Mouse (Mus musculus): ENCODE results near the gene 4933434E20Rik. TPM values are rescaled to one million over a fixed set of nuclear protein-coding genes. Genes with fewer than 3 reads are reported as not detected.

Gene 4933434E20Rik
- polyA plus RNA-seq, 1 experiment from 2014 or later, result 211 TPM

- Histone ChIP-seq H3K9ac (ENCODE audit: low read length) (peak within 1 kb of the TSS; percentile 93), H3K4me3 (ENCODE audit: low read depth, low read length) (peak within 1 kb of the TSS; percentile 90), H3K27ac (ENCODE audit: low read depth, low read length) (peak within 1 kb of the TSS; percentile 89), H3K4me2 (ENCODE audit: low read depth, low read length, severe bottlenecking) (peak within 1 kb of the TSS; percentile 76), H3K9me3 (ENCODE audit: control insufficient read depth, low read length) (no peaks in the 10 kb centered on the region), H3K4me1 (replicated peaks; ENCODE audit: control insufficient read depth, insufficient read depth, low read length) (peaks cover 3% of the 10 kb centered on the region; the same call in 1 of the 2 replicates), H3K27me3 (ENCODE audit: control insufficient read depth, insufficient read depth, low read length) (no peaks in the 10 kb centered on the region), H3K36me3 (ENCODE audit: control insufficient read depth, insufficient read depth, low read length) (peaks cover 2% of the 10 kb centered on the region; the same call in 1 of the 2 replicates)
- ATAC-seq (replicated peaks; ENCODE audit: low FRiP score), result peak; percentile 95
- peak; percentile 100 for DNase-seq (ENCODE audit: low spot score)
- WGBS, result under 1% methylated on average over 65 of the region's 81 CpGs
These were observed 1.2 kb downstream of the 4933434E20Rik start, which contains the start of gene Ubap2l for GRCm38 (mm10) chr3:90052351-90053241. Ubap2l (minus strand) TSS chr3:90052628.

DNA sequence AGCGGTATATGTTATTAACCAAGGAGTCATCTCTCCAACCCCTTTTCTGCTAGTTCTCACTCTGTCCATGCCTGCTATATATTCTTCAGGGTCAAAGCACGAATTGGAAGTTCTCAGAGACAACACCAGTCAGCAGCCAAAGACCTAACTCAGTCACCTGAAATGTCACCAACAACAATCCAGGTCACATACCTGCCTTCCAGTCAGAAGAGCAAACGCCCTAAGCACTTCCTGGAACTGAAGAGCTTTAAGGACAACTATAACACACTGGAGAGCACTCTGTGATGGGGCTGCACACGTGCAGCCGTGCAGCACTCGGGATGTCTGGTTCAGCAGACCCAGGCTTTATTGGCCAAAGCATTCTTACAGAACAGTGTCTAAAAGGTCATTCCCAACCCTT, 10.1 kb downstream of the 4933434E20Rik start:
- Histone ChIP-seq H3K27me3 (ENCODE audit: control insufficient read depth, insufficient read depth, low read length) (no peaks in the 10 kb centered on the region), H3K9me3 (ENCODE audit: control insufficient read depth, low read length) (no peaks in the 10 kb centered on the region), H3K4me2 (ENCODE audit: low read depth, low read length, severe bottlenecking) (no peak overlapping the region), H3K4me3 (ENCODE audit: low read depth, low read length) (no peak overlapping the region), H3K27ac (ENCODE audit: low read depth, low read length) (no peak overlapping the region), H3K4me1 (replicated peaks; ENCODE audit: control insufficient read depth, insufficient read depth, low read length) (no peaks in the 10 kb centered on the region), H3K36me3 (ENCODE audit: control insufficient read depth, insufficient read depth, low read length) (peaks cover 2% of the 10 kb centered on the region; the same call in 1 of the 2 replicates), H3K9ac (ENCODE audit: low read length) (no peak overlapping the region)
- ATAC-seq (replicated peaks; ENCODE audit: low FRiP score) (no peak), DNase-seq (ENCODE audit: low spot score) (no peak)
- 94% methylated on average over 6 of the region's 6 CpGs for WGBS

- WGBS, result 68% methylated on average over 2 of the region's 2 CpGs
- H3K9ac ChIP-seq (ENCODE audit: low read length), result no peak overlapping the region
- ATAC-seq (replicated peaks; ENCODE audit: low FRiP score), result no peak
- H3K27me3 ChIP-seq (ENCODE audit: control insufficient read depth, insufficient read depth, low read length), result no peaks in the 10 kb centered on the region
- DNase-seq (ENCODE audit: low spot score), result no peak
- no peak overlapping the region for H3K27ac ChIP-seq (ENCODE audit: low read depth, low read length)
- H3K4me3 ChIP-seq (ENCODE audit: low read depth, low read length), result no peak overlapping the region
- H3K9me3 ChIP-seq (ENCODE audit: control insufficient read depth, low read length), result no peaks in the 10 kb centered on the region
- no peaks in the 10 kb centered on the region for H3K4me1 ChIP-seq (replicated peaks; ENCODE audit: control insufficient read depth, insufficient read depth, low read length)
- H3K4me2 ChIP-seq (ENCODE audit: low read depth, low read length, severe bottlenecking), result no peak overlapping the region
- no peaks in the 10 kb centered on the region; the same call in 1 of the 2 replicates for H3K36me3 ChIP-seq (ENCODE audit: control insufficient read depth, insufficient read depth, low read length)
These were observed 11.1 kb downstream of the 4933434E20Rik start for GRCm38 (mm10) chr3:90062539-90062938.

GRCm38 (mm10) chr3:90064383-90064782, 12.9 kb downstream of the 4933434E20Rik start:
- Histone ChIP-seq H3K27ac (ENCODE audit: low read depth, low read length) (no peak overlapping the region), H3K9ac (ENCODE audit: low read length) (no peak overlapping the region), H3K36me3 (ENCODE audit: control insufficient read depth, insufficient read depth, low read length) (no peaks in the 10 kb centered on the region; the same call in 1 of the 2 replicates), H3K4me2 (ENCODE audit: low read depth, low read length, severe bottlenecking) (no peak overlapping the region), H3K9me3 (ENCODE audit: control insufficient read depth, low read length) (no peaks in the 10 kb centered on the region), H3K4me3 (ENCODE audit: low read depth, low read length) (no peak overlapping the region), H3K4me1 (replicated peaks; ENCODE audit: control insufficient read depth, insufficient read depth, low read length) (no peaks in the 10 kb centered on the region), H3K27me3 (ENCODE audit: control insufficient read depth, insufficient read depth, low read length) (no peaks in the 10 kb centered on the region)
- DNase-seq (ENCODE audit: low spot score) (no peak), ATAC-seq (replicated peaks; ENCODE audit: low FRiP score) (no peak)
- 79% methylated on average over 3 of the region's 3 CpGs for WGBS

DNA sequence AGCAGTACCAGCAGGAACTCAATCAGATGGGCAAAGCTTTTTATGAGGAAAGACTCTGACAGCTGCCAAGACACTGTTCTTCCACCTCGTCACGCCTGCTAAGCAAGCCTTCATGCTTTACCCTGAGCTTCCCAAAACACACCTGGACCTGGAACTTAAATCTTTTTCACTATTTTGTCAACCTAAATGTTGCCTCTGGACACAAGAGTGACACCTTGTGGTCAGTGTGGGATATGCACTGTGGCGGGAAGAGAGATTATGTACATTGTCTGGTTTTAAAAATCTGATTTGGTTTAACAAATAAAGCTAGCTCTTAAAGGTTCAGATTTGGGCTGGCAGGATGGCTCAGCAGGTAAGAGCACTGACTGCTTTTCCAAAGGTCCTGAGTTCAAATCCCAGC, 14.1 kb downstream of the 4933434E20Rik start:
- peak; percentile 67 for DNase-seq (ENCODE audit: low spot score)
- H3K4me3 ChIP-seq (ENCODE audit: low read depth, low read length), result no peak overlapping the region
- no peaks in the 10 kb centered on the region for H3K9me3 ChIP-seq (ENCODE audit: control insufficient read depth, low read length)
- H3K27me3 ChIP-seq (ENCODE audit: control insufficient read depth, insufficient read depth, low read length), result no peaks in the 10 kb centered on the region
- WGBS, result 63% methylated on average over 3 of the region's 3 CpGs
- no peak for ATAC-seq (replicated peaks; ENCODE audit: low FRiP score)
- no peak overlapping the region for H3K27ac ChIP-seq (ENCODE audit: low read depth, low read length)
- H3K36me3 ChIP-seq (ENCODE audit: control insufficient read depth, insufficient read depth, low read length), result no peaks in the 10 kb centered on the region; the same call in 1 of the 2 replicates
- no peaks in the 10 kb centered on the region for H3K4me1 ChIP-seq (replicated peaks; ENCODE audit: control insufficient read depth, insufficient read depth, low read length)
- no peak overlapping the region for H3K4me2 ChIP-seq (ENCODE audit: low read depth, low read length, severe bottlenecking)
- no peak overlapping the region for H3K9ac ChIP-seq (ENCODE audit: low read length)

GRCm38 (mm10) chr3:90067851-90068250, 16.4 kb downstream of the 4933434E20Rik start:
- ATAC-seq (replicated peaks; ENCODE audit: low FRiP score) (no peak), DNase-seq (ENCODE audit: low spot score) (no peak)
- H3K9ac ChIP-seq (ENCODE audit: low read length), result no peak overlapping the region
- no peaks in the 10 kb centered on the region for H3K27me3 ChIP-seq (ENCODE audit: control insufficient read depth, insufficient read depth, low read length)
- H3K4me1 ChIP-seq (replicated peaks; ENCODE audit: control insufficient read depth, insufficient read depth, low read length), result no peaks in the 10 kb centered on the region
- no peak overlapping the region for H3K4me3 ChIP-seq (ENCODE audit: low read depth, low read length)
- H3K27ac ChIP-seq (ENCODE audit: low read depth, low read length), result no peak overlapping the region
- no peaks in the 10 kb centered on the region for H3K9me3 ChIP-seq (ENCODE audit: control insufficient read depth, low read length)
- H3K4me2 ChIP-seq (ENCODE audit: low read depth, low read length, severe bottlenecking), result no peak overlapping the region
- 94% methylated on average over 4 of the region's 4 CpGs for WGBS
- H3K36me3 ChIP-seq (ENCODE audit: control insufficient read depth, insufficient read depth, low read length), result no peaks in the 10 kb centered on the region

- no peak for ATAC-seq (replicated peaks; ENCODE audit: low FRiP score)
These were observed 18.3 kb downstream of the 4933434E20Rik start for GRCm38 (mm10) chr3:90069688-90070087.

DNA sequence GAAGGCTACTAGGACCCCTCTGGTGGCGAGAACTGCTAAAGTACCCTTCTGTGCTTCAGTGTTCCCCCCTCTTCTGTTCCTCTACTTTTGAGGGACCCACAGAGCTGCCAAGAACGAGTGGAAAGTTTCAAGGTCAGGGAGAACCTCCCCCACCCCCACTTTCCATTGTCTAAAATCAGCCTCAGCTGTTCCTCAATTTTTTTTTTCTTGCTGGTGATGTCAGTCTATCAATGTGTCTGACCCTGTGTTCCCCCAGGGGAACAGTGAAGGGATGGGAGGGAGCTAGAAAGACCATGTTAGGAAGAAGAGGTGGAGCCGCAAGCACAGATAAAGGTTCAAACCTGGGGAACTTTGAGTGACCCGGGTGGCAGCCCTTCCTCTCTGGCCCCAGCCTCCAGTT, 20.9 kb downstream of the 4933434E20Rik start, which contains the start of gene Tpm3:
TSS of gene Tpm3 (plus strand) at position 356 of the 400 bp plus-strand sequence.
- Histone ChIP-seq H3K27me3 (ENCODE audit: control insufficient read depth, insufficient read depth, low read length) (no peaks in the 10 kb centered on the region), H3K4me1 (replicated peaks; ENCODE audit: control insufficient read depth, insufficient read depth, low read length) (peaks cover 4% of the 10 kb centered on the region), H3K27ac (ENCODE audit: low read depth, low read length) (no peak within 1 kb of the TSS), H3K4me3 (ENCODE audit: low read depth, low read length) (no peak within 1 kb of the TSS), H3K4me2 (ENCODE audit: low read depth, low read length, severe bottlenecking) (no peak within 1 kb of the TSS), H3K9me3 (ENCODE audit: control insufficient read depth, low read length) (no peaks in the 10 kb centered on the region), H3K36me3 (ENCODE audit: control insufficient read depth, insufficient read depth, low read length) (no peaks in the 10 kb centered on the region), H3K9ac (ENCODE audit: low read length) (no peak within 1 kb of the TSS)
- 71% methylated on average over 4 of the region's 4 CpGs for WGBS
- DNase-seq (ENCODE audit: low spot score) (no peak), ATAC-seq (replicated peaks; ENCODE audit: low FRiP score) (no peak)

More at GRCm38 (mm10) chr3:90069688-90070087, 18.3 kb downstream of the 4933434E20Rik start:
- no peaks in the 10 kb centered on the region for H3K4me1 ChIP-seq (replicated peaks; ENCODE audit: control insufficient read depth, insufficient read depth, low read length)
- no peaks in the 10 kb centered on the region for H3K36me3 ChIP-seq (ENCODE audit: control insufficient read depth, insufficient read depth, low read length)
- H3K9ac ChIP-seq (ENCODE audit: low read length), result no peak overlapping the region
- no peak overlapping the region for H3K4me2 ChIP-seq (ENCODE audit: low read depth, low read length, severe bottlenecking)
- no peaks in the 10 kb centered on the region for H3K9me3 ChIP-seq (ENCODE audit: control insufficient read depth, low read length)
- H3K4me3 ChIP-seq (ENCODE audit: low read depth, low read length), result no peak overlapping the region
- H3K27ac ChIP-seq (ENCODE audit: low read depth, low read length), result no peak overlapping the region
- DNase-seq (ENCODE audit: low spot score), result no peak
- H3K27me3 ChIP-seq (ENCODE audit: control insufficient read depth, insufficient read depth, low read length), result no peaks in the 10 kb centered on the region
- 88% methylated on average over 7 of the region's 7 CpGs for WGBS

Data from forebrain, embryonic 11.5 days (tissue).